In the genomic region with DNA sequence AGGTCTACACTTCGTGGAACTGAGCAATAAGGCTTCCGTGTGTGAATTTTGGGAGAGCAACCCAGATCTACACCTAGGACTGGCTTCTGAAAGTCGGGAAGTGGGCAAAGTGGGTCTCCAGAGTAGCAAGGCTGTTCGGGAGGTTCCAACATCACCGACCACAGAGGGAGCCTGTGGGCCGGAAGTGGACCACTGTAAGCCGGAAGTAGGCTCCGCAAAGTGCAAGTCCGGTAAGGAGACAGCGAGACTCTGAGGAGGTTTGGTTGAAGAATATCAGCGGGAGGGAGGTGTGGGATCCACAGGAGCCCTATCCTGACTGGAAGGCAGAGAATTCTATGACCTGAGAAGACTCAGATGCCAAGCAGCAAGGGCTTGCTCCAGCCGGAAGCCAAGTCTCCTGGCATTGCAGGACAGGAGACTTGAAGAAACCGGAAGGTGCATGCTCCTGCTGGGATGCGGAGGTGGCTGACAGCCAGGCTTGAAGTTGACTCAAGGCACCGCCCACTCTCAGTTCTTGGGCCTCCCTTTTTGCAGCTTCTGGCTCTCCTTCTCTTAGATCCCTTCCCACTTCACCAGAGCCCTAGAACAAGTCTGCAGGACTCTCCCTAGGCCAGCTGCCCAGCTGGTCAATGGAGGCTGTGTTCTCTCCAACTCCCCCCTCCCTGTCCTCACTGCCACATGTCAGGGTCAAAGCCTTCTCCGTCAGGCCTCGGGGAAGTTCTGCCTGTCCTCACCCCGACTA, we compare ENCODE assay signal across 11 mouse cellular contexts. TPM values are rescaled to one million over a fixed set of nuclear protein-coding genes. Genes with fewer than 3 reads are reported as not detected.
DNase-seq lines count a peak whose midpoint lies in the region; ATAC-seq and TF ChIP-seq lines count a peak whose summit lies in the region.
"Had no signal": no experiment of that assay in that cellular context is flagged by ENCODE, and none has a peak within 500 bp of the region (broad histone marks: within the 10 kb centered on the region; RNA-seq: fewer than 3 reads in every experiment).

No protein-coding gene starts in this region.

- no peaks in the 10 kb centered on the region for H3K36me3 ChIP-seq in limb, embryonic 13.5 days
- H3K36me3 ChIP-seq in limb, embryonic 10.5 days: no peaks in the 10 kb centered on the region
- no peaks in the 10 kb centered on the region for H3K36me3 ChIP-seq in forebrain, embryonic 10.5 days (replicated peaks)
- no peaks in the 10 kb centered on the region for H3K36me3 ChIP-seq in liver, postnatal 0 days (replicated peaks; ENCODE audit: insufficient read depth, low read length)
- H3K36me3 ChIP-seq: embryonic facial prominence, embryonic 12.5 days; neural tube, embryonic 12.5 days had no signal

- H3K4me2 ChIP-seq in limb, embryonic 13.5 days (replicated peaks): no peak overlapping the region
- no peak overlapping the region for H3K4me2 ChIP-seq in liver, postnatal 0 days (ENCODE audit: low read depth, low read length)
- H3K4me2 ChIP-seq: embryonic facial prominence, embryonic 12.5 days; neural tube, embryonic 12.5 days had no signal

- 71% methylated on average over 18 of the region's 18 CpGs for WGBS in limb, embryonic 13.5 days
- 76% methylated on average over 18 of the region's 18 CpGs for WGBS in limb, embryonic 10.5 days
- WGBS in forebrain, embryonic 10.5 days: 83% methylated on average over 18 of the region's 18 CpGs
- WGBS in liver, postnatal 0 days (ENCODE audit: insufficient replicate concordance): 69% methylated on average over 18 of the region's 18 CpGs

- ATAC-seq in limb, embryonic 13.5 days (ENCODE audit: low FRiP score, low read depth): no peak; the same call in 1 of the 2 replicates
- no peak for ATAC-seq in liver, postnatal 0 days

- DNase-seq in limb, embryonic 10.5 days (ENCODE audit: low spot score): no peak
- peak; percentile 33 to 34 for DNase-seq in frontal cortex, postnatal 25 days (ENCODE audit: low spot score in 2 of 2)
- peak; percentile 29 to 63 for DNase-seq in left cerebral cortex, adult 2 months (ENCODE audit: extremely low spot score in 1 of 2, low spot score in 2 of 2)
- peak; percentile 62 for DNase-seq in skeletal muscle tissue, adult 2 months (ENCODE audit: low read depth, low spot score)
- no peak for DNase-seq in forebrain, embryonic 10.5 days (ENCODE audit: extremely low spot score, low spot score)
- DNase-seq in ovary, postnatal 10 days (ENCODE audit: low spot score): no peak
- no peak for DNase-seq in liver, postnatal 0 days

- H3K4me1 ChIP-seq in limb, embryonic 13.5 days: 0 out of 2 replicates have a peak, but pooled peaks cover 5% of the 10 kb centered on the region
- peaks cover 5% of the 10 kb centered on the region; the same call in 1 of the 2 replicates for H3K4me1 ChIP-seq in limb, embryonic 10.5 days
- peaks cover 8% of the 10 kb centered on the region for H3K4me1 ChIP-seq in forebrain, embryonic 10.5 days
- peaks cover 6% of the 10 kb centered on the region; the same call in 1 of the 2 replicates for H3K4me1 ChIP-seq in liver, postnatal 0 days (ENCODE audit: insufficient read depth)
- H3K4me1 ChIP-seq: embryonic facial prominence, embryonic 12.5 days; neural tube, embryonic 12.5 days had no signal

- H3K9ac ChIP-seq in limb, embryonic 13.5 days: no peak overlapping the region
- H3K9ac ChIP-seq in liver, postnatal 0 days (replicated peaks): no peak overlapping the region
- H3K9ac ChIP-seq: embryonic facial prominence, embryonic 12.5 days; neural tube, embryonic 12.5 days had no signal

- TF ChIP-seq EP300 in liver, postnatal 0 days (IDR thresholded peaks at IDR 0.05; ENCODE audit: low read depth): no peak

- no peaks in the 10 kb centered on the region for H3K9me3 ChIP-seq in limb, embryonic 13.5 days
- H3K9me3 ChIP-seq in limb, embryonic 10.5 days (replicated peaks): no peaks in the 10 kb centered on the region
- H3K9me3 ChIP-seq in forebrain, embryonic 10.5 days: no peaks in the 10 kb centered on the region
- no peaks in the 10 kb centered on the region for H3K9me3 ChIP-seq in liver, postnatal 0 days (ENCODE audit: low read length)
- H3K9me3 ChIP-seq: embryonic facial prominence, embryonic 12.5 days; neural tube, embryonic 12.5 days had no signal

- peak overlapping the region; percentile 39; the same call in 1 of the 2 replicates for H3K27ac ChIP-seq in limb, embryonic 13.5 days
- H3K27ac ChIP-seq in limb, embryonic 10.5 days: no peak overlapping the region
- H3K27ac ChIP-seq in left cerebral cortex, adult 2 months: peak overlapping the region; percentile 37
- H3K27ac ChIP-seq in forebrain, embryonic 10.5 days: no peak overlapping the region
- no peak overlapping the region for H3K27ac ChIP-seq in liver, postnatal 0 days (ENCODE audit: low read depth)
- H3K27ac ChIP-seq: embryonic facial prominence, embryonic 12.5 days; kidney, postnatal 0 days; neural tube, embryonic 12.5 days had no signal

- TF ChIP-seq CTCF in left cerebral cortex, adult 2 months (IDR thresholded peaks at IDR 0.05): no peak
- no peak for TF ChIP-seq CTCF in liver, postnatal 0 days (IDR thresholded peaks at IDR 0.05; ENCODE audit: low read depth)

- intact Hi-C loops in left cerebral cortex, adult 2 months (cut with DNase I): no loop called here

- H3K4me3 ChIP-seq in limb, embryonic 13.5 days: no peak overlapping the region
- no peak overlapping the region for H3K4me3 ChIP-seq in limb, embryonic 10.5 days
- no peak overlapping the region for H3K4me3 ChIP-seq in left cerebral cortex, adult 2 months
- H3K4me3 ChIP-seq in forebrain, embryonic 10.5 days: no peak overlapping the region
- H3K4me3 ChIP-seq in liver, postnatal 0 days (ENCODE audit: low read depth, low read length): no peak overlapping the region
- H3K4me3 ChIP-seq: embryonic facial prominence, embryonic 12.5 days; neural tube, embryonic 12.5 days had no signal

- H3K27me3 ChIP-seq in limb, embryonic 13.5 days: no peaks in the 10 kb centered on the region
- H3K27me3 ChIP-seq in limb, embryonic 10.5 days (ENCODE audit: low read depth, poor library complexity, severe bottlenecking): no peaks in the 10 kb centered on the region
- no peaks in the 10 kb centered on the region for H3K27me3 ChIP-seq in forebrain, embryonic 10.5 days (ENCODE audit: poor library complexity, severe bottlenecking)
- no peaks in the 10 kb centered on the region for H3K27me3 ChIP-seq in liver, postnatal 0 days (ENCODE audit: insufficient read depth, low read length)
- H3K27me3 ChIP-seq: embryonic facial prominence, embryonic 12.5 days; neural tube, embryonic 12.5 days had no signal

RNA-seq across cellular contexts. Expression of a gene that starts 14.3 kb away (rescaled TPM):
- polyA plus RNA-seq in limb, embryonic 13.5 days (2015; fragmentation: Nextera tagmentation; extraction: Ambion mirVana): 16.4 and 17.4 TPM in 2 replicates
- 1.2 and 3.3 TPM in 2 replicates for polyA plus RNA-seq in limb, embryonic 10.5 days (2016; fragmentation: Nextera tagmentation; extraction: Ambion mirVana)
- 1 to 10 TPM; 3.5 to 3.7 TPM for total RNA-seq in left cerebral cortex, adult 2 months (2021)
- polyA plus RNA-seq in forebrain, embryonic 10.5 days (2016; fragmentation: Nextera tagmentation; extraction: Ambion mirVana): 2.3 and 3.1 TPM in 2 replicates
- polyA plus RNA-seq in liver, postnatal 0 days (2015; fragmentation: Nextera tagmentation; extraction: Ambion mirVana): 0.64 and 0.67 TPM in 2 replicates

RNA-seq across cellular contexts. Expression of a gene that starts 14.6 kb away (rescaled TPM):
- not detected in 2 replicates for polyA plus RNA-seq in limb, embryonic 13.5 days (2015; fragmentation: Nextera tagmentation; extraction: Ambion mirVana)
- not detected in 2 replicates for polyA plus RNA-seq in limb, embryonic 10.5 days (2016; fragmentation: Nextera tagmentation; extraction: Ambion mirVana)
- total RNA-seq in left cerebral cortex, adult 2 months (2021): not detected
- polyA plus RNA-seq in forebrain, embryonic 10.5 days (2016; fragmentation: Nextera tagmentation; extraction: Ambion mirVana): not detected in 2 replicates
- not detected in 2 replicates for polyA plus RNA-seq in liver, postnatal 0 days (2015; fragmentation: Nextera tagmentation; extraction: Ambion mirVana)
- polyA plus RNA-seq: embryonic facial prominence, embryonic 12.5 days; neural tube, embryonic 12.5 days had no signal

Comparison
In these comparisons a context has a peak if more than half of its experiments do, and no peak if none do; other contexts are left out.
1. H3K27ac ChIP-seq: peak in limb, embryonic 13.5 days (single experiment) and left cerebral cortex, adult 2 months (single experiment); none in limb, embryonic 10.5 days (single experiment), forebrain, embryonic 10.5 days (single experiment) and liver, postnatal 0 days (single experiment).
2. DNase-seq: peak in frontal cortex, postnatal 25 days (2 of 2), left cerebral cortex, adult 2 months (2 of 2) and skeletal muscle tissue, adult 2 months (single experiment); none in limb, embryonic 10.5 days (single experiment), forebrain, embryonic 10.5 days (single experiment), ovary, postnatal 10 days (single experiment) and liver, postnatal 0 days (single experiment).